Mouse (Mus musculus) embryonic facial prominence, embryonic 10.5 days (tissue): ENCODE results near the gene Fpgs. TPM values are rescaled to one million over a fixed set of nuclear protein-coding genes. Genes with fewer than 3 reads are reported as not detected.

Experiments
- DNase-seq: peaks from one replicate; pipeline ENCODE4 v3.0.0-alpha.2; 2017; ENCODE audit warnings: low spot score
- H3K27ac ChIP-seq: fragments of 300-500 bp; sonication (generic); replicated peaks from 2 replicates; pipeline ENCODE4 v1.5.1; 2016; ENCODE audit warnings: mild to moderate bottlenecking
- H3K27me3 ChIP-seq: fragments of 300-500 bp; sonication (generic); replicated peaks from 2 replicates; pipeline ENCODE4 v1.6.1; 2016; ENCODE audit warnings: low read depth, mild to moderate bottlenecking; ENCODE audit not compliant: poor library complexity, severe bottlenecking
- H3K36me3 ChIP-seq: fragments of 300-500 bp; sonication (generic); replicated peaks from 2 replicates; pipeline ENCODE4 v1.6.1; 2016; ENCODE audit warnings: mild to moderate bottlenecking, moderate library complexity
- H3K4me1 ChIP-seq: fragments of 300-500 bp; sonication (generic); 2 replicates; pipeline ENCODE4 v1.6.1; 2016
- H3K4me3 ChIP-seq: fragments of 300-500 bp; sonication (generic); 2 replicates; pipeline ENCODE4 v1.5.1; 2016; ENCODE audit warnings: mild to moderate bottlenecking, moderate library complexity
- H3K9me3 ChIP-seq: fragments of 300-500 bp; sonication (generic); 2 replicates; pipeline ENCODE4 v1.6.1; 2016; ENCODE audit warnings: mild to moderate bottlenecking
- WGBS: fragments of 180-500 bp; shearing (Covaris S2); methylation state at CpG from one replicate; pipeline ENCODE4 v1.1.7; 2016; 5-methylcytosine and 5-hydroxymethylcytosine counted together
- microRNA counts: library from miRNA; unstranded; fragments of <30 nt; microRNA quantifications from one replicate; lab custom pipeline; 2017
- microRNA-seq: library from miRNA; unstranded; fragments of <30 nt; microRNA quantifications from one replicate; pipeline ENCODE4, GENCODE M21; 2017
- polyA plus RNA-seq: library from polyadenylated mRNA; unstranded; fragments of >200 nt; fragmentation: Nextera tagmentation; extraction: Ambion mirVana; gene quantifications from 2 replicates; pipeline ENCODE4 v1.2.1, GENCODE M21; 2016

Gene Fpgs
- polyA plus RNA-seq, 1 experiment from 2014 or later = 33.5 TPM

- peak; percentile 53 for DNase-seq
- H3K27ac ChIP-seq = peak overlapping the region; percentile 83
- WGBS = 26% methylated on average over 11 of the region's 11 CpGs
- no peaks in the 10 kb centered on the region; the same call in 1 of the 2 replicates for H3K36me3 ChIP-seq
- no peaks in the 10 kb centered on the region for H3K27me3 ChIP-seq
- H3K4me3 ChIP-seq = no peak overlapping the region
- H3K4me1 ChIP-seq = peaks cover 47% of the 10 kb centered on the region
- H3K9me3 ChIP-seq = no peaks in the 10 kb centered on the region
Measured at GRCm38 (mm10) chr2:32637778-32638281, 66.1 kb downstream of the Fpgs start.

- no peaks in the 10 kb centered on the region; the same call in 1 of the 2 replicates for H3K36me3 ChIP-seq
- no peak overlapping the region for H3K4me3 ChIP-seq
- peak overlapping the region; percentile 59 for H3K27ac ChIP-seq
- no peaks in the 10 kb centered on the region for H3K9me3 ChIP-seq
- H3K27me3 ChIP-seq = no peaks in the 10 kb centered on the region
- no peak for DNase-seq
- WGBS = 77% methylated on average over 7 of the region's 7 CpGs
- H3K4me1 ChIP-seq = peaks cover 54% of the 10 kb centered on the region
Measured at GRCm38 (mm10) chr2:32636617-32637016, 67.3 kb downstream of the Fpgs start.

GRCm38 (mm10) chr2:32634277-32635105, 69.5 kb downstream of the Fpgs start:
- H3K4me3 ChIP-seq = no peak overlapping the region
- peaks cover 69% of the 10 kb centered on the region for H3K4me1 ChIP-seq
- H3K27ac ChIP-seq = peak overlapping the region; percentile 40
- 86% methylated on average over 10 of the region's 10 CpGs for WGBS
- H3K36me3 ChIP-seq = no peaks in the 10 kb centered on the region; the same call in 1 of the 2 replicates
- no peaks in the 10 kb centered on the region for H3K27me3 ChIP-seq
- no peak for DNase-seq
- no peaks in the 10 kb centered on the region for H3K9me3 ChIP-seq

- Histone ChIP-seq H3K36me3 (no peaks in the 10 kb centered on the region; the same call in 1 of the 2 replicates), H3K4me1 (peaks cover 78% of the 10 kb centered on the region), H3K27me3 (no peaks in the 10 kb centered on the region), H3K27ac (peak overlapping the region; percentile 59), H3K9me3 (no peaks in the 10 kb centered on the region), H3K4me3 (no peak overlapping the region)
- DNase-seq = no peak
- 74% methylated on average over 5 of the region's 5 CpGs for WGBS
Measured at GRCm38 (mm10) chr2:32633660-32634059, 70.3 kb downstream of the Fpgs start.

MicroRNAs encoded within 50 kb of the gene (microRNA counts, 519-probe panel; counts per million panel counts)
- 188 counts per million, percentile 57 among the panel's probes with 10 or more counts for microRNA mmu-miR-1954 (lab: Ali Mortazavi, UCI)
- microRNA mmu-miR-2861 (lab: Ali Mortazavi, UCI) = 188 counts per million, percentile 57 among the panel's probes with 10 or more counts

Small RNAs within 50 kb of the gene (microRNA-seq; reads per million reads assigned to microRNA genes)
- not detected for gene Gm47291
- gene Mir1954 = not detected
- gene Mir2861 = not detected
- gene Mir3960 = not detected
- not detected for gene Mir8093

Other genes starting within 250 kb of the Fpgs start
- 11.8 and 12.3 TPM in 2 replicates for gene Fam102a, start 168.8 kb downstream of the Fpgs start, polyA plus RNA-seq
- gene Dpm2, start 133.3 kb downstream of the Fpgs start, polyA plus RNA-seq = 109 and 111 TPM in 2 replicates
- 2.0 and 2.1 TPM in 2 replicates for gene Pip5kl1, start 129.3 kb downstream of the Fpgs start, polyA plus RNA-seq
- 0.11 TPM in 2 replicates for gene 9430097D07Rik, start 128.5 kb downstream of the Fpgs start, polyA plus RNA-seq
- gene St6galnac4, start 117.0 kb downstream of the Fpgs start, polyA plus RNA-seq = 25.1 and 26.4 TPM in 2 replicates
- gene St6galnac6, start 104.4 kb downstream of the Fpgs start, polyA plus RNA-seq = 17.1 and 17.3 TPM in 2 replicates
- gene Ak1, start 82.4 kb downstream of the Fpgs start, polyA plus RNA-seq = 20.5 and 24.7 TPM in 2 replicates
- 23.7 and 25.5 TPM in 2 replicates for gene Eng, start 57.5 kb downstream of the Fpgs start, polyA plus RNA-seq
- 130 and 135 TPM in 2 replicates for gene Cdk9, start 8.9 kb upstream of the Fpgs start, polyA plus RNA-seq
- gene Sh2d3c, start 16.9 kb upstream of the Fpgs start, polyA plus RNA-seq = 27.1 and 27.5 TPM in 2 replicates
- gene 6330409D20Rik, start 36.9 kb upstream of the Fpgs start, polyA plus RNA-seq = 0.52 and 0.57 TPM in 2 replicates
- gene Tor2a, start 53.1 kb upstream of the Fpgs start, polyA plus RNA-seq = 48.9 and 53.5 TPM in 2 replicates
- 0.31 and 0.34 TPM in 2 replicates for gene Ttc16, start 71.5 kb upstream of the Fpgs start, polyA plus RNA-seq
- 5.3 and 6.4 TPM in 2 replicates for gene Ptrh1, start 71.6 kb upstream of the Fpgs start, polyA plus RNA-seq
- gene Cfap157, start 80.3 kb upstream of the Fpgs start, polyA plus RNA-seq = 0.54 and 0.60 TPM in 2 replicates
- 24.4 and 25.1 TPM in 2 replicates for gene Stxbp1, start 143.1 kb upstream of the Fpgs start, polyA plus RNA-seq
- gene Fam129b, start 172.0 kb upstream of the Fpgs start, polyA plus RNA-seq = 43.9 and 46.4 TPM in 2 replicates